13 mouse cellular contexts compared by ENCODE assay signal in genomic region chr4:148833245-148833990, GRCm38 (mm10). TPM values are rescaled to one million over a fixed set of nuclear protein-coding genes. Genes with fewer than 3 reads are reported as not detected.
DNase-seq lines count a peak whose midpoint lies in the region; ATAC-seq and TF ChIP-seq lines count a peak whose summit lies in the region.
"Had no signal": no experiment of that assay in that cellular context is flagged by ENCODE, and none has a peak within 500 bp of the region (broad histone marks: within the 10 kb centered on the region; RNA-seq: fewer than 3 reads in every experiment).

No protein-coding gene starts in this region.

- no peak overlapping the region for H3K4me3 ChIP-seq in embryonic facial prominence, embryonic 13.5 days
- no peak overlapping the region for H3K4me3 ChIP-seq in embryonic facial prominence, embryonic 10.5 days
- H3K4me3 ChIP-seq in heart, embryonic 12.5 days: no peak overlapping the region
- H3K4me3 ChIP-seq in kidney, postnatal 0 days (replicated peaks; ENCODE audit: low read depth, low read length): no peak overlapping the region
- H3K4me3 ChIP-seq in forebrain, embryonic 13.5 days: no peak overlapping the region
- H3K4me3 ChIP-seq: hindbrain, embryonic 15.5 days; layer of hippocampus, adult 2 months had no signal

- no peak for DNase-seq in embryonic facial prominence, embryonic 10.5 days (ENCODE audit: low spot score)
- peak; percentile 65 for DNase-seq in kidney, postnatal 0 days (ENCODE audit: low spot score)
- DNase-seq in lung, postnatal 25 days (ENCODE audit: low spot score): peak; percentile 88
- DNase-seq in liver: no peak
- DNase-seq in c-Kit-positive CD71-positive TER-119-positive erythroid progenitor cells, embryonic 14.5 days (ENCODE audit: low spot score): no peak
- DNase-seq: gastrocnemius, postnatal 10 days; spleen, adult 18-20 months had no signal

- H3K36me3 ChIP-seq in embryonic facial prominence, embryonic 13.5 days: no peaks in the 10 kb centered on the region
- no peaks in the 10 kb centered on the region for H3K36me3 ChIP-seq in embryonic facial prominence, embryonic 10.5 days (replicated peaks)
- H3K36me3 ChIP-seq in heart, embryonic 12.5 days: peaks cover 4% of the 10 kb centered on the region
- no peaks in the 10 kb centered on the region for H3K36me3 ChIP-seq in kidney, postnatal 0 days (ENCODE audit: insufficient read depth, low read length)
- no peaks in the 10 kb centered on the region for H3K36me3 ChIP-seq in forebrain, embryonic 13.5 days (ENCODE audit: poor library complexity, severe bottlenecking)
- H3K36me3 ChIP-seq: hindbrain, embryonic 15.5 days had no signal

- ATAC-seq in embryonic facial prominence, embryonic 13.5 days (ENCODE audit: insufficient number of reproducible peaks, insufficient read depth, low FRiP score, low TSS enrichment, low read depth): 0 out of 2 replicates have a peak, but pooled peaks have one; percentile 16
- ATAC-seq in heart, embryonic 12.5 days (ENCODE audit: insufficient number of reproducible peaks, low FRiP score): 0 out of 2 replicates have a peak, but pooled peaks have one; percentile 30
- no peak; the same call in 1 of the 2 replicates for ATAC-seq in kidney, postnatal 0 days (replicated peaks; ENCODE audit: low FRiP score, low read depth)
- ATAC-seq in forebrain, embryonic 13.5 days: no peak

- H3K27me3 ChIP-seq in embryonic facial prominence, embryonic 13.5 days: peaks cover 16% of the 10 kb centered on the region; the same call in 1 of the 2 replicates
- H3K27me3 ChIP-seq in embryonic facial prominence, embryonic 10.5 days (replicated peaks; ENCODE audit: low read depth, poor library complexity, severe bottlenecking): peaks cover 26% of the 10 kb centered on the region
- no peaks in the 10 kb centered on the region for H3K27me3 ChIP-seq in heart, embryonic 12.5 days (replicated peaks)
- no peaks in the 10 kb centered on the region for H3K27me3 ChIP-seq in kidney, postnatal 0 days (ENCODE audit: insufficient read depth, low read length)
- peaks cover 23% of the 10 kb centered on the region for H3K27me3 ChIP-seq in forebrain, embryonic 13.5 days

- no peak overlapping the region for H3K4me2 ChIP-seq in embryonic facial prominence, embryonic 13.5 days
- H3K4me2 ChIP-seq in heart, embryonic 12.5 days: no peak overlapping the region
- H3K4me2 ChIP-seq in kidney, postnatal 0 days (ENCODE audit: low read length): peak overlapping the region; percentile 23; the same call in 1 of the 2 replicates
- H3K4me2 ChIP-seq in forebrain, embryonic 13.5 days: no peak overlapping the region
- H3K4me2 ChIP-seq: hindbrain, embryonic 15.5 days had no signal

- no peaks in the 10 kb centered on the region for H3K9me3 ChIP-seq in embryonic facial prominence, embryonic 13.5 days
- H3K9me3 ChIP-seq in embryonic facial prominence, embryonic 10.5 days: no peaks in the 10 kb centered on the region
- no peaks in the 10 kb centered on the region for H3K9me3 ChIP-seq in heart, embryonic 12.5 days (replicated peaks)
- H3K9me3 ChIP-seq in kidney, postnatal 0 days (replicated peaks; ENCODE audit: low read length): no peaks in the 10 kb centered on the region
- H3K9me3 ChIP-seq in forebrain, embryonic 13.5 days (replicated peaks): no peaks in the 10 kb centered on the region
- H3K9me3 ChIP-seq: hindbrain, embryonic 15.5 days had no signal

- H3K4me1 ChIP-seq in embryonic facial prominence, embryonic 13.5 days: peaks cover 45% of the 10 kb centered on the region
- peaks cover 47% of the 10 kb centered on the region for H3K4me1 ChIP-seq in embryonic facial prominence, embryonic 10.5 days
- peaks cover 62% of the 10 kb centered on the region for H3K4me1 ChIP-seq in heart, embryonic 12.5 days (replicated peaks)
- peaks cover 10% of the 10 kb centered on the region for H3K4me1 ChIP-seq in kidney, postnatal 0 days (replicated peaks; ENCODE audit: insufficient read depth, low read length)
- peaks cover 47% of the 10 kb centered on the region for H3K4me1 ChIP-seq in forebrain, embryonic 13.5 days

- 66% methylated on average over 21 of the region's 21 CpGs for WGBS in embryonic facial prominence, embryonic 13.5 days
- 84% methylated on average over 21 of the region's 21 CpGs for WGBS in embryonic facial prominence, embryonic 10.5 days
- WGBS in heart, embryonic 12.5 days: 73% methylated on average over 21 of the region's 21 CpGs
- WGBS in kidney, postnatal 0 days: 50% methylated on average over 21 of the region's 21 CpGs
- 74% methylated on average over 21 of the region's 21 CpGs for whole genome bisulfite sequencing in forebrain, embryonic 13.5 days

- no peak for TF ChIP-seq CTCF in kidney, postnatal 0 days (IDR thresholded peaks at IDR 0.05; ENCODE audit: low read depth)

- H3K27ac ChIP-seq in embryonic facial prominence, embryonic 13.5 days: no peak overlapping the region; the same call in 1 of the 2 replicates
- H3K27ac ChIP-seq in embryonic facial prominence, embryonic 10.5 days (replicated peaks): no peak overlapping the region
- 0 out of 2 replicates have a peak overlapping the region, but pooled peaks have one; percentile 5 for H3K27ac ChIP-seq in heart, embryonic 12.5 days (ENCODE audit: poor library complexity, severe bottlenecking)
- H3K27ac ChIP-seq in kidney, postnatal 0 days: no peak overlapping the region
- H3K27ac ChIP-seq in forebrain, embryonic 13.5 days: no peak overlapping the region
- H3K27ac ChIP-seq: hindbrain, embryonic 15.5 days; layer of hippocampus, adult 2 months; macrophage had no signal

- no peak overlapping the region for H3K9ac ChIP-seq in embryonic facial prominence, embryonic 13.5 days
- H3K9ac ChIP-seq in heart, embryonic 12.5 days: no peak overlapping the region
- no peak overlapping the region for H3K9ac ChIP-seq in kidney, postnatal 0 days (ENCODE audit: low read depth, low read length)
- H3K9ac ChIP-seq in forebrain, embryonic 13.5 days: no peak overlapping the region
- H3K9ac ChIP-seq: hindbrain, embryonic 15.5 days had no signal

RNA-seq across cellular contexts. Expression of gene Casz1, which starts 29.2 kb away (rescaled TPM):
- polyA plus RNA-seq in embryonic facial prominence, embryonic 13.5 days (2015; fragmentation: Nextera tagmentation; extraction: Ambion mirVana): 4.0 and 4.2 TPM in 2 replicates
- polyA plus RNA-seq in embryonic facial prominence, embryonic 10.5 days (2016; fragmentation: Nextera tagmentation; extraction: Ambion mirVana): 3.7 and 3.9 TPM in 2 replicates
- polyA plus RNA-seq in heart, embryonic 12.5 days (2016; fragmentation: Nextera tagmentation; extraction: Ambion mirVana): 23.6 and 26.1 TPM in 2 replicates
- polyA plus RNA-seq in kidney, postnatal 0 days (2015; fragmentation: Nextera tagmentation; extraction: Ambion mirVana): 6.2 and 6.7 TPM in 2 replicates
- 1.3 and 1.9 TPM in 2 replicates for polyA plus RNA-seq in forebrain, embryonic 13.5 days (2015; fragmentation: Nextera tagmentation; extraction: Ambion mirVana)

Comparison
In these comparisons a context has a peak if more than half of its experiments do, and no peak if none do; other contexts are left out.
1. ATAC-seq: peak in embryonic facial prominence, embryonic 13.5 days (single experiment) and heart, embryonic 12.5 days (single experiment); none in kidney, postnatal 0 days (single experiment) and forebrain, embryonic 13.5 days (single experiment).
2. DNase-seq: peak in kidney, postnatal 0 days (single experiment) and lung, postnatal 25 days (single experiment); none in embryonic facial prominence, embryonic 10.5 days (single experiment), liver (single experiment) and c-Kit-positive CD71-positive TER-119-positive erythroid progenitor cells, embryonic 14.5 days (single experiment).